Mouse (Mus musculus): Measurements from ENCODE around the gene Klhdc9. TPM values are rescaled to one million over a fixed set of nuclear protein-coding genes. Genes with fewer than 3 reads are reported as not detected.
"Not testable (repeated sequence)": the region's sequence is repeated elsewhere in the genome, so short reads cannot be mapped to it uniquely, and the experiment has no call there.

Gene Klhdc9
- polyA plus RNA-seq, 1 experiment from 2014 or later, result 2.3 TPM

DNA sequence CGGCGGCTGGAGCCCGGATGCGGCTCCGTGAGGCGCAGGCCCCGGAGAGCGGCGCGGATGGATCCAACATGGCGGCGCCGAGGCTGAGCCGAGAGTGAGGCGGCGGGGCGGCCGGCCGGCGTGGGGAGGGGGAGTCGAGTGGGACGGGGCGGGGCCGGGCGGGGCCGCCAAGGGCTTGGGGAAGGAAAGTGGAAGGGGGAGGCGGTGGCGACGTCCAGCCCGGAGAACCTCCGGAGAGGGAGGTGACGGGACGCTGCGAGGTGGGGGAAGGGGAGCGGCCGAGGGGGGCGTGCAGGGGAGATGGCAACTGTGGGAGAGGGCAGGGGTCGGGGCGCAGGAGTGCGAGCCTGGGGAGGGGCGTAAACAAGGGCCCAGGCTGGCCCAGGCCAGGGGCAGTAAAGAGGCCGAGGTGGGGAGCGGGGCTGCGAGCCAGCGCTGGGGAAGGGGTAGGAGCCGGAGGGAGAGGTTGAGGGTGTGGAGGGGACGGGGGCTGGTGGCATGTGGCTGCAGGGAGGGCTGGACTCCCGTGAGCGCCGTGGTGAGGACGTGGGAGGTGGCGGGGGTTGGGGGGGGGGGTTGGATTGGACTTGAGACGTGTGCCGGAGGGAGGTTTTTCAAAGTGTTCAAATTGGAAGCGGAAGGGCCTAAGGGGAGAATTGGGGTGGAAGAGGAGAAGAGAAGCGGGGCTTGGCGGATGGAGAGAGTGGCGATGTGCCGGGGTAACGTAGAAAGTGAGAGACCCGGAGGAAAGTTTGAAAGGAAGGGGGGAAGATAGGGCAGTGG is 31.0 kb downstream of the Klhdc9 start:
- DNase-seq (ENCODE audit: low spot score) (peak; percentile 93), ATAC-seq (ENCODE audit: insufficient number of reproducible peaks, low FRiP score, low TSS enrichment, low read depth) (peak; percentile 93)
- H3K27me3 ChIP-seq (ENCODE audit: control insufficient read depth, insufficient read depth, low read length), result no peaks in the 10 kb centered on the region
- under 1% methylated on average over 48 of the region's 61 CpGs for WGBS
- H3K4me1 ChIP-seq (ENCODE audit: control insufficient read depth, insufficient read depth, low read length), result peaks cover 15% of the 10 kb centered on the region
- H3K9me3 ChIP-seq (ENCODE audit: control insufficient read depth, low read length), result no peaks in the 10 kb centered on the region
- peaks cover 3% of the 10 kb centered on the region; the same call in 1 of the 2 replicates for H3K36me3 ChIP-seq (ENCODE audit: control insufficient read depth, insufficient read depth, low read length)
- peak overlapping the region; percentile 60 for H3K4me2 ChIP-seq (ENCODE audit: low read depth, severe bottlenecking)
- H3K4me3 ChIP-seq (ENCODE audit: low read depth, low read length), result peak overlapping the region; percentile 76
- H3K9ac ChIP-seq (ENCODE audit: low read length), result peak overlapping the region; percentile 91
- peak overlapping the region; percentile 98 for H3K27ac ChIP-seq (replicated peaks; ENCODE audit: low read depth, low read length)

DNA sequence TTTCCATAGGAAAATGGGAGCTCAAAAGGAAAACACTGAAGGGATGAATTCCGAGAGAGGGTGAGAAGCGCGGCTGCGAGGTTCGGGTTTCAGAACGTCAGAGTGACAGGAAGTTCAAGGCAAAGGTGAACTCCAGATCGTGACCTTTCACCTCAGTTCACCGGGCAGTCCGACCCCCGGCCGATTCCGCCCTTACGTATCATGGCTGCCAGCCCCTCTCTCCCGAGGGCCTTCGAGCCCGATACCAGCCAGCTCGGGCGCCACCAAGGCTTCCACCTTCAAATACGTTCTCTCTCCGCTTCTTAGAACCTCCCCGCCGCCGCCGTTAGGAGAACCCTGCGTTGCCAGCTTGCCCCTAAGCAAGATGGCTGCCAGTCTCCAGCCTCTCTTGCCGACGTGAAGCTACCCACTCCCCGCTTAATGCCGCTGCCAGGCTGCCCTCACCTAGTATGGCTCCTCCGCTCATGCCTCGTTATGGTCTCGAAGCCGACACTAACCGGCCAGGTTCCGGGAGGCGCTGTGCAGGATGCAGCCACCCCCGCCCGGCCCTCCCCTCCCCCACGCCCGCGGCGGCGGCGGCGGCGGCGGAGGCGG is 31.7 kb downstream of the Klhdc9 start, which contains the start of gene Dedd:
Gene Dedd, plus strand, starts transcription at position 307 of the 594 bp plus-strand sequence.
- peak within 1 kb of the TSS; percentile 91 for H3K9ac ChIP-seq (ENCODE audit: low read length)
- no peaks in the 10 kb centered on the region for H3K9me3 ChIP-seq (ENCODE audit: control insufficient read depth, low read length)
- ATAC-seq (ENCODE audit: insufficient number of reproducible peaks, low FRiP score, low TSS enrichment, low read depth) (peak; percentile 94), DNase-seq (ENCODE audit: low spot score) (peak; percentile 91)
- peaks cover 15% of the 10 kb centered on the region for H3K4me1 ChIP-seq (ENCODE audit: control insufficient read depth, insufficient read depth, low read length)
- peak within 1 kb of the TSS; percentile 98 for H3K27ac ChIP-seq (replicated peaks; ENCODE audit: low read depth, low read length)
- WGBS, result under 1% methylated on average over 43 of the region's 48 CpGs
- H3K36me3 ChIP-seq (ENCODE audit: control insufficient read depth, insufficient read depth, low read length), result peaks cover 3% of the 10 kb centered on the region; the same call in 1 of the 2 replicates
- peak within 1 kb of the TSS; percentile 76 for H3K4me3 ChIP-seq (ENCODE audit: low read depth, low read length)
- H3K27me3 ChIP-seq (ENCODE audit: control insufficient read depth, insufficient read depth, low read length), result no peaks in the 10 kb centered on the region
- peak within 1 kb of the TSS; percentile 60 for H3K4me2 ChIP-seq (ENCODE audit: low read depth, severe bottlenecking)

DNA sequence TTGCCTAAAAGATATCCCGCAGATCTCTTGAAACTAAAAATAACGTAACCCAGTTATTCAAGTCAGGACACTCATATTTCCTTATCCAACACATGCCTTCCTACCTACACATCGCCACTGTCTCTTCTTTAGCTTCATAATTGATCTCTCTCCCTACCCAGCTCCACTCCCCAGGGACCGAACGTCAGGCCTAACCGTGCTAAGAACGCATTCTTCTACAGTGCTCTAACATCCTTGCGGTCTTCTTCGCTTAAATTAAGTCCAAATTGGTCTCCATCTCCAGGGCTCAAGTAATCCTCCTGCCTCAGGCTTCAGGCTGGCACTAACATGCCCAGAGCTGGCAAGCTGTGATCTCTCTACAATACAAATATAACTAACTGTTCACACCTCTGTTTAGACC is 32.4 kb downstream of the Klhdc9 start:
- peak overlapping the region; percentile 98; the same call in 1 of the 2 replicates for H3K27ac ChIP-seq (replicated peaks; ENCODE audit: low read depth, low read length)
- H3K4me1 ChIP-seq (ENCODE audit: control insufficient read depth, insufficient read depth, low read length), result peaks cover 15% of the 10 kb centered on the region
- peak overlapping the region; percentile 60 for H3K4me2 ChIP-seq (ENCODE audit: low read depth, severe bottlenecking)
- no peaks in the 10 kb centered on the region for H3K9me3 ChIP-seq (ENCODE audit: control insufficient read depth, low read length)
- peaks cover 3% of the 10 kb centered on the region; the same call in 1 of the 2 replicates for H3K36me3 ChIP-seq (ENCODE audit: control insufficient read depth, insufficient read depth, low read length)
- H3K9ac ChIP-seq (ENCODE audit: low read length), result peak overlapping the region; percentile 91
- WGBS, result 43% methylated on average over 9 of the region's 9 CpGs
- DNase-seq (ENCODE audit: low spot score) (peak; percentile 36), ATAC-seq (ENCODE audit: insufficient number of reproducible peaks, low FRiP score, low TSS enrichment, low read depth) (no peak)
- H3K4me3 ChIP-seq (ENCODE audit: low read depth, low read length), result peak overlapping the region; percentile 76
- H3K27me3 ChIP-seq (ENCODE audit: control insufficient read depth, insufficient read depth, low read length), result no peaks in the 10 kb centered on the region

DNA sequence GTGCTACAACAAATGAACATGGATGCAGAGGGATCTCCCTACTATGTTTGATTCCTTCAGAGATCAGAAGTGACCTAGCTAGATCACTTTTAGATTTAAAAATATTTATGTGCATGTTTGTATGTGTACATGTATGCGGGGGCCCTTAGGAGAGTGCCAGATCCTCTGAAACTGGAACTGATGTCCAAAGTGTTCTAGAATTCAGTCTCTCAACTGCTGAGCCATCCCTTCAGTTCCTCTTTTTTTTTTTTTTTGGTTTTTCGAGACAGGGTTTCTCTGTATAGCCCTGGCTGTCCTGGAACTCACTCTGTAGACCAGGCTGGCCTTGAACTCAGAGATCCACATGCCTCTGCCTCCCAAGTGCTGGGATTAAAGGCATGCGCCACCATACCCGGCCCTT is 34.0 kb downstream of the Klhdc9 start:
- H3K27ac ChIP-seq (replicated peaks; ENCODE audit: low read depth, low read length); H3K27me3 ChIP-seq (ENCODE audit: control insufficient read depth, insufficient read depth, low read length); H3K9ac ChIP-seq (ENCODE audit: low read length); ATAC-seq (ENCODE audit: insufficient number of reproducible peaks, low FRiP score, low TSS enrichment, low read depth); H3K36me3 ChIP-seq (ENCODE audit: control insufficient read depth, insufficient read depth, low read length); DNase-seq (ENCODE audit: low spot score); H3K9me3 ChIP-seq (ENCODE audit: control insufficient read depth, low read length); H3K4me2 ChIP-seq (ENCODE audit: low read depth, severe bottlenecking); H3K4me3 ChIP-seq (ENCODE audit: low read depth, low read length): not testable (repeated sequence)
- 90% methylated on average over 4 of the region's 4 CpGs for WGBS
- peaks cover 15% of the 10 kb centered on the region for H3K4me1 ChIP-seq (ENCODE audit: control insufficient read depth, insufficient read depth, low read length)

DNA sequence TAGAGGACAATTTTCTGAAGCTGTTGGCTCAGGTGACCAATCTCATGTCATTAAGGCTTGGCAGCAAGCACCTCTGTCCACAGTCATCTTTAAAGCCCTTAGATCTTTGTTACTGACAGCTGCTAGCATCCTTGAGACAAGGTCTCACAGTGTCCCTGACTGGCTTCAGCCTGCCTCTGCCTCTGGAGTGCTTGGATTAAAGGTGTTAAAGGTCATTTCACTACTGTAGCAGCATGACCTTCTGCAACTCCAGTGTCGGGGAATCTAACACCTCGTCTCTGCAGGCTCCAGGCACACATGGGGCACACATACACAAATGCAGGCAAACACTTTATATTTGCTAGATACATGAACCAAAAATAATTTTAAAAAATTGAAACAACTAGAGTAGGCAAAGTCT is 35.0 kb downstream of the Klhdc9 start:
- H3K27me3 ChIP-seq (ENCODE audit: control insufficient read depth, insufficient read depth, low read length), result no peaks in the 10 kb centered on the region
- peaks cover 10% of the 10 kb centered on the region for H3K4me1 ChIP-seq (ENCODE audit: control insufficient read depth, insufficient read depth, low read length)
- H3K4me3 ChIP-seq (ENCODE audit: low read depth, low read length), result no peak overlapping the region
- ATAC-seq (ENCODE audit: insufficient number of reproducible peaks, low FRiP score, low TSS enrichment, low read depth) (no peak), DNase-seq (ENCODE audit: low spot score) (no peak)
- H3K27ac ChIP-seq (replicated peaks; ENCODE audit: low read depth, low read length), result no peak overlapping the region
- H3K9me3 ChIP-seq (ENCODE audit: control insufficient read depth, low read length), result no peaks in the 10 kb centered on the region
- 75% methylated on average over 2 of the region's 2 CpGs for WGBS
- H3K4me2 ChIP-seq (ENCODE audit: low read depth, severe bottlenecking), result no peak overlapping the region
- no peak overlapping the region for H3K9ac ChIP-seq (ENCODE audit: low read length)
- H3K36me3 ChIP-seq (ENCODE audit: control insufficient read depth, insufficient read depth, low read length), result no peaks in the 10 kb centered on the region

DNA sequence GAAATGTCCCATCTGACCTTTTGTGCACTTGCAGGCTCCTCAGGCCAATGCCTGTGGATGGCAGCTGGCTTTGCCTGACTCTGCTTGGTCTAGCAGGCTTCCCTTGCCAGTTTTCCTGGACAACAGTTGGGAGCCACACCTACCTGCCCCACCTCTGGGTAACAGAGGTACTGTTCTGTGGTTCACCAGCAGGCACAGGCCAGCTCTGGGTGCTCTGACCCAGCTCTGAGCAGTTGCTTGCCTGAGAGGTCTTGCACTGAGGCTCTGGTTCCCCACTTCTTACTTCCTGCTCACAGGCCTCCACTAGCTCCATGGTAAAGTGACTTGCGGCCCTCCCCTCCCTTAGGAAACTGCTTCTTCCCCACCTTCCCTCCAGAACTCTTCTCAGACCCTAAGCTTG is 38.6 kb downstream of the Klhdc9 start:
- WGBS, result 88% methylated on average over 1 of the region's 1 CpGs
- H3K4me2 ChIP-seq (ENCODE audit: low read depth, severe bottlenecking), result no peak overlapping the region
- no peak overlapping the region for H3K4me3 ChIP-seq (ENCODE audit: low read depth, low read length)
- H3K9me3 ChIP-seq (ENCODE audit: control insufficient read depth, low read length), result no peaks in the 10 kb centered on the region
- no peak overlapping the region for H3K27ac ChIP-seq (replicated peaks; ENCODE audit: low read depth, low read length)
- no peak for DNase-seq (ENCODE audit: low spot score)
- no peak overlapping the region for H3K9ac ChIP-seq (ENCODE audit: low read length)
- 0 out of 2 replicates have a peak, but pooled peaks have one; percentile 16 for ATAC-seq (ENCODE audit: insufficient number of reproducible peaks, low FRiP score, low TSS enrichment, low read depth)
- no peaks in the 10 kb centered on the region for H3K27me3 ChIP-seq (ENCODE audit: control insufficient read depth, insufficient read depth, low read length)
- H3K4me1 ChIP-seq (ENCODE audit: control insufficient read depth, insufficient read depth, low read length), result no peaks in the 10 kb centered on the region
- H3K36me3 ChIP-seq (ENCODE audit: control insufficient read depth, insufficient read depth, low read length), result no peaks in the 10 kb centered on the region

DNA sequence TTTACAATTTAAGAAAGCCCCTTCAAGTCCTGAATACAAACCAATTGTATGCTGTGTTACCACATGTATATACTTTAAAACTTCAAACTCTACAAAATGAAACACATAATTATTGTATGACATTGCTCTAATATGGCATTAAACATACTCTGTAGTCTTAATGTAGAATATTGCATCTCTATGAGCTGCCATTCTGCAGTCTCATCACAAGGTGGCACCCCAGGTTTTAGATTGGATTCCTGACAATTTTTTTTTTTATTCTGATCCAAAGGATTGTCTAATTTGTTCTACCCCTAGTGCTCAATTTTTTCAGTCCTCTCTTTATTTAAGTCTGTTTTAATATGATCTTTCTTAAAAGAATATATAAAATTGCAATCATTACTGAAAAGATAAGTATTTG is 39.2 kb downstream of the Klhdc9 start:
- Histone ChIP-seq H3K9ac (ENCODE audit: low read length) (no peak overlapping the region), H3K36me3 (ENCODE audit: control insufficient read depth, insufficient read depth, low read length) (no peaks in the 10 kb centered on the region), H3K27me3 (ENCODE audit: control insufficient read depth, insufficient read depth, low read length) (no peaks in the 10 kb centered on the region), H3K27ac (replicated peaks; ENCODE audit: low read depth, low read length) (no peak overlapping the region), H3K9me3 (ENCODE audit: control insufficient read depth, low read length) (no peaks in the 10 kb centered on the region), H3K4me3 (ENCODE audit: low read depth, low read length) (no peak overlapping the region), H3K4me2 (ENCODE audit: low read depth, severe bottlenecking) (no peak overlapping the region), H3K4me1 (ENCODE audit: control insufficient read depth, insufficient read depth, low read length) (no peaks in the 10 kb centered on the region)
- DNase-seq (ENCODE audit: low spot score), result no peak
- no peak for ATAC-seq (ENCODE audit: insufficient number of reproducible peaks, low FRiP score, low TSS enrichment, low read depth)

- WGBS, result 14% methylated on average over 5 of the region's 5 CpGs
- DNase-seq (ENCODE audit: low spot score), result no peak
Measured at GRCm38 (mm10) chr1:171320151-171320550, 40.4 kb downstream of the Klhdc9 start.

More at GRCm38 (mm10) chr1:171320151-171320550, 40.4 kb downstream of the Klhdc9 start:
- H3K36me3 ChIP-seq (ENCODE audit: control insufficient read depth, insufficient read depth, low read length), result no peaks in the 10 kb centered on the region
- H3K27me3 ChIP-seq (ENCODE audit: control insufficient read depth, insufficient read depth, low read length), result no peaks in the 10 kb centered on the region
- no peaks in the 10 kb centered on the region for H3K4me1 ChIP-seq (ENCODE audit: control insufficient read depth, insufficient read depth, low read length)
- no peak overlapping the region for H3K9ac ChIP-seq (ENCODE audit: low read length)
- no peaks in the 10 kb centered on the region for H3K9me3 ChIP-seq (ENCODE audit: control insufficient read depth, low read length)
- no peak overlapping the region; the same call in 1 of the 2 replicates for H3K4me2 ChIP-seq (ENCODE audit: low read depth, severe bottlenecking)
- no peak overlapping the region for H3K4me3 ChIP-seq (ENCODE audit: low read depth, low read length)
- no peak for ATAC-seq (ENCODE audit: insufficient number of reproducible peaks, low FRiP score, low TSS enrichment, low read depth)
- no peak overlapping the region for H3K27ac ChIP-seq (replicated peaks; ENCODE audit: low read depth, low read length)
